Mouse (Mus musculus) forebrain, postnatal 0 days (tissue): ENCODE results near the gene Fam92b. TPM values are rescaled to one million over a fixed set of nuclear protein-coding genes. Genes with fewer than 3 reads are reported as not detected.
A peak's percentile ranks its signal among the peaks of the same experiment; 100 is the strongest.

Source experiments
- ATAC-seq: fragments of 200-750 bp; cut with Nextera tagmentation; 2 replicates; pipeline ENCODE4 v1.8.0; 2017; ENCODE audit warnings: mild to moderate bottlenecking, moderate library complexity
- DNase-seq: peaks from one replicate; pipeline ENCODE4 v3.0.0-alpha.2; 2015
- H3K27ac ChIP-seq: fragments of 300-500 bp; sonication (generic); 2 replicates; pipeline ENCODE4 v1.5.1; 2014; ENCODE audit warnings: low read depth, mild to moderate bottlenecking, antibody characterized with exemption, low read length, moderate library complexity, mixed read lengths
- H3K27me3 ChIP-seq: fragments of 300-500 bp; sonication (generic); 2 replicates; pipeline ENCODE4 v1.6.1; 2014; ENCODE audit warnings: mild to moderate bottlenecking, low read length, mixed read lengths; ENCODE audit not compliant: insufficient read depth
- H3K36me3 ChIP-seq: fragments of 300-500 bp; sonication (generic); 2 replicates; pipeline ENCODE4 v1.6.1; 2014; ENCODE audit warnings: mild to moderate bottlenecking, moderate library complexity; ENCODE audit not compliant: insufficient read depth
- H3K4me1 ChIP-seq: fragments of 300-500 bp; sonication (generic); 2 replicates; pipeline ENCODE4 v1.6.1; 2014; ENCODE audit warnings: antibody characterized with exemption; ENCODE audit not compliant: insufficient read depth
- H3K4me2 ChIP-seq: fragments of 300-500 bp; sonication (generic); 2 replicates; pipeline ENCODE4 v1.6.1; 2014; ENCODE audit warnings: low read depth, mild to moderate bottlenecking, moderate library complexity
- H3K4me3 ChIP-seq: fragments of 300-500 bp; sonication (generic); 2 replicates; pipeline ENCODE4 v1.5.1; 2014; ENCODE audit warnings: low read depth, low read length, mixed read lengths
- H3K9ac ChIP-seq: fragments of 300-500 bp; sonication (generic); 2 replicates; pipeline ENCODE4 v1.6.1; 2014; ENCODE audit warnings: mild to moderate bottlenecking
- H3K9me3 ChIP-seq: fragments of 300-500 bp; sonication (generic); 2 replicates; pipeline ENCODE4 v1.6.1; 2016; ENCODE audit warnings: low read length
- CTCF ChIP-seq: sonication (generic); IDR thresholded peaks from 2 replicates; pipeline ENCODE4 v1.5.1; 2016; ENCODE audit warnings: antibody characterized with exemption, control low read depth, low read depth
- WGBS: fragments of 180-500 bp; shearing (Covaris S2); extraction: QIAGEN DNeasy Blood & Tissue Kit; methylation state at CpG from one replicate; pipeline ENCODE4 v1.1.7; 2014; 5-methylcytosine and 5-hydroxymethylcytosine counted together
- polyA plus RNA-seq: library from polyadenylated mRNA; unstranded; fragments of >200 nt; fragmentation: Nextera tagmentation; extraction: Ambion mirVana; gene quantifications from 2 replicates; pipeline ENCODE4 v1.2.1, GENCODE M21; 2015
- total RNA-seq: library from RNA; depleted of rRNA; stranded (reverse); fragments of >200 nt; gene quantifications from 2 replicates; pipeline ENCODE4 v1.2.3, GENCODE M21; 2014

Gene Fam92b
- total and polyA plus RNA-seq, 2 experiments from 2014 or later = 1.6 to 2.1 TPM

DNA sequence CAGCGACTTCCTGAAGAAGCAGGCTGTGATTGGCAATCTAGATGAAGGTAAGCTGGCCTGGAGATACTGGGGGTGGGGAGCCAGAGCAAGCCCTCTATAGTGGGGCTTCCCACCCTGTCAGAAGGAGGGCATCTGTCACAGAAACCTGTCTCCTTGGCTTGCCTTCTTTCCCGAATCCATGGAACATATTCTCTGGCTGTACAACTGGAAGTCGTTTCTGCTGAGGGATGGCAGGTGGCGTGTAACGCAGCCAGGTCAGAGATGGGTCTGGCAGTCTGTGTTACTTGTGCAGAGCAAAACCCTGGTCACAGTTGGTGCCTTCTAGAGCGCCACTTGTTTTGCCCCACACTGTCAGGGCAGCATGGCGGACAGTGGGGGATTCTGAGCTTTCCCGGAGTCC lies 16.9 kb downstream of the Fam92b start:
- 60% methylated on average over 8 of the region's 8 CpGs for WGBS

DNA sequence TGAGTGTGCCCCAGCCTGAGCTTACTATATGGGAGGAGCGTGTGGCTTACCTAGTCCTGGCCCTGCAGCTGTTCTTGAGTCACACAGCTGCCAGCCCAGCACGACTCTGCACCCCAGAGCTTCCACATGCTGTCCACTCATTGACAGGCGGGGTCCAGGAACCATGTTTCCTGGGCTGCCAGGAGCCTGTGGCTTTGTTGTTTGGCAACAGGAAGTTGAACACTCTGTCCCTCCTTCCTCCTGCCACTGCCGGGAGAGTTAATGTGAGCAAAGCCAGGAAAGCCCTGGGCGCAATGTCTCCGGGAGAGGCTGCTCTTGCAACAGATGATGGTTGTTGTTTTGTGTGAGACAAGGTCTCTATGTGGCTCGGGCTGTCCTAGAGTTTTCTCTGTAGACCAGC lies 24.6 kb downstream of the Fam92b start:
- no peak for DNase-seq
- Histone ChIP-seq H3K36me3 (peaks cover 33% of the 10 kb centered on the region), H3K9me3 (no peaks in the 10 kb centered on the region), H3K4me1 (no peaks in the 10 kb centered on the region), H3K4me2 (no peak overlapping the region), H3K9ac (no peak overlapping the region), H3K27me3 (no peaks in the 10 kb centered on the region), H3K4me3 (no peak overlapping the region), H3K27ac (no peak overlapping the region)
- 60% methylated on average over 7 of the region's 7 CpGs for whole genome bisulfite sequencing
- TF ChIP-seq CTCF = no peak
- ATAC-seq = no peak

More for the DNA sequence above, 16.9 kb downstream of the Fam92b start:
- Histone ChIP-seq H3K9ac (no peak overlapping the region), H3K36me3 (peaks cover 9% of the 10 kb centered on the region), H3K27ac (no peak overlapping the region), H3K27me3 (no peaks in the 10 kb centered on the region), H3K4me1 (no peaks in the 10 kb centered on the region), H3K9me3 (no peaks in the 10 kb centered on the region), H3K4me2 (no peak overlapping the region), H3K4me3 (no peak overlapping the region)
- peak; percentile 58 for ATAC-seq
- peak; percentile 50 for DNase-seq
- no peak for TF ChIP-seq CTCF

DNA sequence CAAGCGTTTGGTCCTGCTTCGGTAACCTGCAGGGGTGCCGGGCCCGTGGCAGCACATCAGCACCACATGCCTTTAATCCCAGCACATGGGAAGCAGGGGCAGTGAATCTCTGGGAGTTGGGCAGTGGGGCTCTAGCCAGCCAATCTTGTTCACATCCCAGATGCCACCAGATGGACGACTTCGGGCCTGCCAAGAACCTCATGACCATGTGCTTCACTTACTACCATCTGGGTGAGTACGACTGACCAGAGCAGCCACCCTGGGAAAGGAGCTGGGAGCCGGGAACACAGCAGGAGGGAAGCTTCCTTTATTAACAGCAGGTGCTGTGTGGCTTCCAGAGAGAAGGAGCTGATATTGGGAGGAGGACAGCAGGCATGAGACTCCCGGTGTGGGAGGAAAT lies 26.1 kb downstream of the Fam92b start:
- no peak for ATAC-seq
- Histone ChIP-seq H3K4me1 (no peaks in the 10 kb centered on the region), H3K9me3 (no peaks in the 10 kb centered on the region), H3K27ac (no peak overlapping the region), H3K4me2 (no peak overlapping the region), H3K27me3 (no peaks in the 10 kb centered on the region), H3K4me3 (no peak overlapping the region), H3K36me3 (peaks cover 35% of the 10 kb centered on the region), H3K9ac (no peak overlapping the region)
- WGBS = 69% methylated on average over 9 of the region's 9 CpGs
- TF ChIP-seq CTCF = no peak
- no peak for DNase-seq

DNA sequence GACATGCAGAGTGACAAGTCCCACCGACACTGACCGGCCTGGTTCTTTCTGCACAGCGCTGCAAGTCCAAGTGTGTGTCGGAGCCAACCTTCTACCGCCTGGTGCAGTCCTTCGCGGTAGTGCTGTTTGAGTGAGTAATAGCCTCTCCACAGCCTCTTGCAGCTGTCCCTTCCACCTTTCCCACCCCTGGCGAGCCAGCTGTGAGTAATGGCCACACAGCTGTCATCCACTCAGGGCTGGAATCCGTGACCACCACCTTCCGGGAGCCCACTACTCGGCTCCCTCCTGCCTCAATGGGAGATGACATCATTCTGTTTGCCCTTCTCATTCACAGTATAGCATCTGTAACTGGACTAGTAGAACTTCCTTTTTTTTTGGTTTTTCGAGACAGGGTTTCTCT lies 27.2 kb downstream of the Fam92b start:
- H3K27ac ChIP-seq = no peak overlapping the region
- DNase-seq (no peak), ATAC-seq (no peak)
- H3K27me3 ChIP-seq = no peaks in the 10 kb centered on the region
- no peaks in the 10 kb centered on the region for H3K9me3 ChIP-seq
- peaks cover 2% of the 10 kb centered on the region; the same call in 1 of the 2 replicates for H3K4me1 ChIP-seq
- no peak overlapping the region for H3K4me3 ChIP-seq
- no peak for TF ChIP-seq CTCF
- H3K36me3 ChIP-seq = peaks cover 40% of the 10 kb centered on the region
- H3K9ac ChIP-seq = no peak overlapping the region
- WGBS = 76% methylated on average over 12 of the region's 12 CpGs
- no peak overlapping the region for H3K4me2 ChIP-seq

DNA sequence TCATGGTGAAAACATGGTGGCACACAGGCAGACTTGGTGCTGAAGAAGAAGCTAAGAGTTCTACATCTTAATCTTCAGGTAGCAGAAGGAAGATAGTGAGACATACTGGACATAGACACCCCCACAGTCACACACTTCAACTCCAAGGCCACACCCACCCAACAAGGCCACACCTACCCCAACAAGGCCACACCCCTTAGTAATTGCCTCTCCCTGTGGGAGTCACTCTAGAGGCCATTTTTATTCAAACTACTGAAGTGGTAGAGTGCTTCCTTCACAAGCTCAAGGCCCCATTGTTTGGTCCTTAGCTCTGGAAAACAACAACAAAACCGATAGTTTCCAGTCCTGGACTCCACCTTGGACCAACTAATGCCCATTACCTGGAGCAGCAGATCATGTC lies 31.2 kb downstream of the Fam92b start:
- Histone ChIP-seq H3K36me3 (peaks cover 18% of the 10 kb centered on the region; the same call in 1 of the 2 replicates), H3K9me3 (no peaks in the 10 kb centered on the region), H3K4me3 (no peak overlapping the region), H3K4me2 (no peak overlapping the region), H3K4me1 (peaks cover 14% of the 10 kb centered on the region), H3K27me3 (no peaks in the 10 kb centered on the region), H3K9ac (no peak overlapping the region), H3K27ac (no peak overlapping the region)
- no peak for TF ChIP-seq CTCF
- 79% methylated on average over 1 of the region's 1 CpGs for WGBS
- ATAC-seq (no peak), DNase-seq (no peak)

DNA sequence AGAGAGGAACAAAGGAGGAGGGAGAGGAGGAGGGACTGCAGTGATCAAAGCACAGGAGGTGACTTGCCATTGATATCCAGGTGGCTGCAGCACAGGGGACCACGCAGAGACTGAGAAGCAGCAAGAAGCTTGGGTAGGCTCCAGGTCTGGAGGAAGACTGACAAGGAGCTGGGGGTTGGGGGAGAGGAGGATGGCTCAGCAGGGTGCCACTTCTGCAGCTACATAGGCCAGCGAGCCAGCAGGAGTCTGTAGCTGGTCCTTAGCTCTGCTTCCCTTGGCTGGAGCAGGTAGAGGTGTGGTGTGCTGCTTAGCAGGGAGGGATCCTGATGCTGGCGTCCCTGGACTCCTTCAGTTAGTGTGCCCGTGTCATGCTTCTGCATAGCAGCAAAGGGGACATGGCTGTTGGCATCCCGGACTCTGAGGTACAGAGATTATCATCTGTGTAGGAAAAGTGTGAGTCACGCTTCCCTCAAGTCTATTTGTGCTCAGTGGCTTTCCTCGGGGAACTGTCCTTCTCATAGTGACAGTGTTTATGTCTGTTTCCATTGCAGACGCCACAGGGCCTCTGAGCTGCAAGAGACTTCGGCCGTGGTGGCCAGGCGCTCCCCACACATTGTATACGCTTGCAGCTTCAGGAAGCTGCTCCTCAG lies 32.5 kb downstream of the Fam92b start:
- H3K4me2 ChIP-seq = no peak overlapping the region
- no peak overlapping the region for H3K4me3 ChIP-seq
- peak overlapping the region; percentile 67 for H3K27ac ChIP-seq
- H3K9me3 ChIP-seq = no peaks in the 10 kb centered on the region
- no peak for TF ChIP-seq CTCF
- no peaks in the 10 kb centered on the region for H3K27me3 ChIP-seq
- DNase-seq (peak; percentile 34), ATAC-seq (peak; percentile 49; the same call in 1 of the 2 replicates)
- no peak overlapping the region for H3K9ac ChIP-seq
- peaks cover 11% of the 10 kb centered on the region; the same call in 1 of the 2 replicates for H3K36me3 ChIP-seq
- H3K4me1 ChIP-seq = peaks cover 14% of the 10 kb centered on the region
- WGBS = 48% methylated on average over 12 of the region's 12 CpGs

DNA sequence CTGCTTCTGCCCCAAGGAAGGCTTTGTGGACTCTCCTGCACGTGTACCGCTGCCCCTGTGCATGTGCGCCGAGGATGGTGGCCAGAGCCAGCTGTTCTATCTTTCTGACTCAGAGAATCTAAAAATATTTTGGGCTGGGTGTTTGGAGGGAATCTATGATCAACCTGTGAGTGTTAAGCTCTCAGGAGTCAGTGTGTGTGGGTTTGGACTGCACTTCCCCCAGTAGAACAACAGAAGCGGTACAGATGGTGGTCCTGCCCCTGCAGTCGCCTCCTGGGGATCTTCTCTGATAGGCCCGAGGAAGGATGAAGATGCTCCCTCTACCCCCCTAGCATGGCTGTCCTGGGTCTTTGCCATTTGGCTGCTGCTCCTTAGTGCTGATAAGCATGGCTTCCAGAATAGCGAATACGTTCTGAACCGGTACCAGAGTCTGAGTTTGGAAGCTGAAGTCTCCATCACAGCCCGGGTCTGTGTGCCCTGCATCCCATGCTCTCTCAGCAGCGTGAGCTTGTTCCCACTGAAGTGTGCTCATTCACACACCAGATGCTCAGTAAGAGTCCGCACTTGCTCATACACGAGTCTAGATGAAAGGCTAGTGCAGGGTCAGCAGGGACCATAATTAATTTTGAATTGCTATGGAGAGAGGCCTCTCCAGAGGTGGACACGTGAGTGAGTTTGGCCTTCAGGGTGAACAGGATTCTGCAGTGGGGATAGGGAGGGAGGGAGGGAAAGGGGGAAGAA lies 33.2 kb downstream of the Fam92b start:
- 40% methylated on average over 15 of the region's 15 CpGs for WGBS
- peaks cover 14% of the 10 kb centered on the region for H3K4me1 ChIP-seq
- DNase-seq = peak; percentile 71
- ATAC-seq = peak; percentile 86
- H3K4me2 ChIP-seq = no peak overlapping the region
- H3K9ac ChIP-seq = no peak overlapping the region
- H3K9me3 ChIP-seq = no peaks in the 10 kb centered on the region
- H3K27ac ChIP-seq = peak overlapping the region; percentile 67
- no peaks in the 10 kb centered on the region for H3K27me3 ChIP-seq
- TF ChIP-seq CTCF = no peak
- no peak overlapping the region for H3K4me3 ChIP-seq
- H3K36me3 ChIP-seq = peaks cover 10% of the 10 kb centered on the region; the same call in 1 of the 2 replicates
